Comparison of ENCODE assay signal across 18 mouse cellular contexts in genomic region chr10:21468421-21468820, GRCm38 (mm10).
DNase-seq lines count a peak whose midpoint lies in the region; ATAC-seq lines count a peak whose summit lies in the region.
"Had no signal": no experiment of that assay in that cellular context is flagged by ENCODE, and none has a peak within 500 bp of the region (broad histone marks: within the 10 kb centered on the region; RNA-seq: fewer than 3 reads in every experiment).

No protein-coding gene starts in this region.

- H3K4me1 ChIP-seq in embryonic facial prominence, embryonic 14.5 days (ENCODE audit: control insufficient read depth, insufficient read depth, low read length) = peaks cover 7% of the 10 kb centered on the region; the same call in 1 of the 2 replicates
- H3K4me1 ChIP-seq in embryonic facial prominence, embryonic 10.5 days = peaks cover 25% of the 10 kb centered on the region
- H3K4me1 ChIP-seq in intestine, embryonic 15.5 days (replicated peaks) = 0 out of 2 replicates have a peak, but pooled peaks cover 8% of the 10 kb centered on the region

- no peaks in the 10 kb centered on the region for H3K36me3 ChIP-seq in embryonic facial prominence, embryonic 14.5 days (ENCODE audit: control insufficient read depth, insufficient read depth, low read length)
- H3K36me3 ChIP-seq in embryonic facial prominence, embryonic 10.5 days (replicated peaks) = no peaks in the 10 kb centered on the region
- H3K36me3 ChIP-seq in intestine, embryonic 15.5 days = no peaks in the 10 kb centered on the region
- H3K36me3 ChIP-seq: hindbrain, embryonic 13.5 days had no signal

- no peak overlapping the region for H3K4me2 ChIP-seq in embryonic facial prominence, embryonic 14.5 days (ENCODE audit: low read depth, low read length)
- no peak overlapping the region for H3K4me2 ChIP-seq in intestine, embryonic 15.5 days (replicated peaks)
- H3K4me2 ChIP-seq: forebrain, embryonic 13.5 days; hindbrain, embryonic 13.5 days had no signal

- no peaks in the 10 kb centered on the region for H3K27me3 ChIP-seq in embryonic facial prominence, embryonic 14.5 days (replicated peaks; ENCODE audit: control insufficient read depth, insufficient read depth, low read length)
- peaks cover 35% of the 10 kb centered on the region for H3K27me3 ChIP-seq in embryonic facial prominence, embryonic 10.5 days (replicated peaks; ENCODE audit: low read depth, poor library complexity, severe bottlenecking)
- H3K27me3 ChIP-seq in intestine, embryonic 15.5 days (replicated peaks) = no peaks in the 10 kb centered on the region

- no peak for DNase-seq in embryonic facial prominence, embryonic 14.5 days (ENCODE audit: low spot score)
- DNase-seq in embryonic facial prominence, embryonic 10.5 days (ENCODE audit: low spot score) = no peak
- DNase-seq in spleen, postnatal 36 days (ENCODE audit: low spot score in 2 of 2) = peak; percentile 49 to 51
- DNase-seq in spleen, postnatal 4 days (ENCODE audit: low spot score in 2 of 2) = no peak
- DNase-seq in gonadal fat pad, adult 2 months (ENCODE audit: low read depth) = peak; percentile 50
- DNase-seq in thymus, postnatal 4 days = no peak
- DNase-seq: adrenal gland, adult 2 months; adrenal gland, postnatal 25 days; cerebellum, adult 18-20 months; cerebellum, adult 9-11 months; gastrocnemius, adult 2 months; gastrocnemius, postnatal 25 days; heart, postnatal 10 days had no signal

- no peak overlapping the region for H3K9ac ChIP-seq in embryonic facial prominence, embryonic 14.5 days (ENCODE audit: low read depth, low read length)
- H3K9ac ChIP-seq in intestine, embryonic 15.5 days = no peak overlapping the region
- H3K9ac ChIP-seq: forebrain, embryonic 13.5 days; hindbrain, embryonic 13.5 days had no signal

- no peak overlapping the region for H3K27ac ChIP-seq in embryonic facial prominence, embryonic 14.5 days (replicated peaks; ENCODE audit: low read depth, low read length)
- no peak overlapping the region for H3K27ac ChIP-seq in embryonic facial prominence, embryonic 10.5 days (replicated peaks)
- no peak overlapping the region for H3K27ac ChIP-seq in intestine, embryonic 15.5 days
- H3K27ac ChIP-seq: forebrain, embryonic 13.5 days; gastrocnemius, adult 2 months; hindbrain, embryonic 13.5 days; hindbrain, postnatal 0 days had no signal

- H3K4me3 ChIP-seq in embryonic facial prominence, embryonic 14.5 days (ENCODE audit: low read depth, low read length) = no peak overlapping the region
- no peak overlapping the region for H3K4me3 ChIP-seq in embryonic facial prominence, embryonic 10.5 days
- no peak overlapping the region for H3K4me3 ChIP-seq in intestine, embryonic 15.5 days (replicated peaks)
- H3K4me3 ChIP-seq: forebrain, embryonic 13.5 days; gastrocnemius, adult 2 months; hindbrain, embryonic 13.5 days had no signal

- H3K9me3 ChIP-seq in embryonic facial prominence, embryonic 14.5 days (ENCODE audit: control insufficient read depth, low read length) = no peaks in the 10 kb centered on the region
- no peaks in the 10 kb centered on the region for H3K9me3 ChIP-seq in embryonic facial prominence, embryonic 10.5 days
- no peaks in the 10 kb centered on the region for H3K9me3 ChIP-seq in intestine, embryonic 15.5 days
- H3K9me3 ChIP-seq: forebrain, embryonic 13.5 days; hindbrain, embryonic 13.5 days had no signal

- ATAC-seq in embryonic facial prominence, embryonic 14.5 days (ENCODE audit: low read depth) = peak; percentile 23; the same call in 1 of the 2 replicates
- ATAC-seq in intestine, embryonic 15.5 days = no peak
- ATAC-seq: forebrain, embryonic 13.5 days; hindbrain, postnatal 0 days; intestine, embryonic 16.5 days had no signal

- WGBS in embryonic facial prominence, embryonic 14.5 days = 61% methylated on average over 10 of the region's 10 CpGs
- 64% methylated on average over 10 of the region's 10 CpGs for WGBS in embryonic facial prominence, embryonic 10.5 days
- 81% methylated on average over 10 of the region's 10 CpGs for WGBS in intestine, embryonic 15.5 days

Comparison
In these comparisons a context has a peak if more than half of its experiments do, and no peak if none do; other contexts are left out.
1. DNase-seq: peak in spleen, postnatal 36 days (2 of 2) and gonadal fat pad, adult 2 months (single experiment); none in embryonic facial prominence, embryonic 14.5 days (single experiment), embryonic facial prominence, embryonic 10.5 days (single experiment), spleen, postnatal 4 days (0 of 2) and thymus, postnatal 4 days (single experiment).